Mouse (Mus musculus) liver, adult 2 months (tissue): ENCODE measurements around the gene Klk8. TPM values are rescaled to one million over a fixed set of nuclear protein-coding genes. Genes with fewer than 3 reads are reported as not detected.

Experiments used
- DNase-seq: peaks from one replicate; pipeline ENCODE4 v3.0.0-alpha.2; 2011; ENCODE audit warnings: low read depth, low spot score; ENCODE audit errors: extremely low read depth
- H3K27ac ChIP-seq: fragments of 200-500 bp; replicated peaks from 2 replicates; pipeline ENCODE4 v1.5.1; 2012; ENCODE audit warnings: low read depth, mild to moderate bottlenecking, control low read depth, inconsistent platforms, low read length; ENCODE audit not compliant: insufficient read depth
- H3K27me3 ChIP-seq: fragments of 200-500 bp; 2 replicates; pipeline ENCODE4 v1.6.1; 2012; ENCODE audit warnings: mild to moderate bottlenecking, moderate library complexity, low read length, inconsistent platforms; ENCODE audit not compliant: control insufficient read depth, insufficient read depth
- H3K36me3 ChIP-seq: fragments of 200-500 bp; 2 replicates; pipeline ENCODE4 v1.6.1; 2012; ENCODE audit warnings: low read length, inconsistent platforms; ENCODE audit not compliant: control insufficient read depth, insufficient read depth
- H3K4me1 ChIP-seq: fragments of 200-500 bp; 2 replicates; pipeline ENCODE4 v1.6.1; 2011; ENCODE audit warnings: low read length; ENCODE audit not compliant: control insufficient read depth, insufficient read depth
- H3K4me3 ChIP-seq: fragments of 200-500 bp; 2 replicates; pipeline ENCODE4 v1.5.1; 2011; ENCODE audit warnings: low read depth, mild to moderate bottlenecking, control low read depth, low read length, moderate library complexity; ENCODE audit not compliant: insufficient read depth
- H3K79me2 ChIP-seq: fragments of 200-500 bp; 2 replicates; pipeline ENCODE4 v1.6.1; 2012; ENCODE audit warnings: inconsistent platforms, mild to moderate bottlenecking, low read length, moderate library complexity; ENCODE audit not compliant: control insufficient read depth, insufficient read depth
- H3K9ac ChIP-seq: fragments of 200-500 bp; 2 replicates; pipeline ENCODE4 v1.6.1; 2012; ENCODE audit warnings: low read depth, mild to moderate bottlenecking, control low read depth, inconsistent platforms, low read length
- CTCF ChIP-seq: fragments of 200-500 bp; IDR thresholded peaks from 2 replicates; pipeline ENCODE4 v1.5.1; 2011; ENCODE audit warnings: low read depth, low read length, control low read depth
- POLR2A ChIP-seq: fragments of 200-500 bp; IDR thresholded peaks from 2 replicates; pipeline ENCODE4 v1.6.1; 2011; ENCODE audit warnings: low read length, control low read depth; ENCODE audit not compliant: insufficient read depth; ENCODE audit errors: extremely low read depth
- WGBS: fragments of 180-500 bp; shearing (Covaris S2); methylation state at CpG from one replicate; pipeline ENCODE4 v1.1.7; 2018; 5-methylcytosine and 5-hydroxymethylcytosine counted together
- polyA plus RNA-seq: library from polyadenylated mRNA; depleted of rRNA; stranded (reverse); fragments of >200 nt; gene quantifications from 2 replicates; pipeline ENCODE4 v1.2.3, GENCODE M21; 2012
- total RNA-seq: library from RNA; depleted of rRNA; stranded (reverse); fragments of >200 nt; gene quantifications from 2 replicates; pipeline ENCODE4 v1.2.3, GENCODE M21; 2014

The Klk8 gene
- total and polyA plus RNA-seq, 2 experiments, result 0.31 to 0.65 TPM

- Histone ChIP-seq H3K4me3 (no peak overlapping the region), H3K27me3 (0 out of 2 replicates have a peak, but pooled peaks cover 3% of the 10 kb centered on the region), H3K27ac (no peak overlapping the region), H3K9ac (no peak overlapping the region), H3K36me3 (no peaks in the 10 kb centered on the region), H3K4me1 (no peaks in the 10 kb centered on the region), H3K79me2 (no peaks in the 10 kb centered on the region)
- DNase-seq, result no peak
- no peak for TF ChIP-seq POLR2A
- TF ChIP-seq CTCF, result no peak
- WGBS, result 28% methylated on average over 13 of the region's 13 CpGs
Measured at GRCm38 (mm10) chr7:43797844-43798462, 576 bp downstream of the Klk8 start.

GRCm38 (mm10) chr7:43799876-43800275 lies 2.5 kb downstream of the Klk8 start:
- Histone ChIP-seq H3K27me3 (0 out of 2 replicates have a peak, but pooled peaks cover 3% of the 10 kb centered on the region), H3K36me3 (no peaks in the 10 kb centered on the region), H3K4me1 (no peaks in the 10 kb centered on the region), H3K79me2 (no peaks in the 10 kb centered on the region), H3K4me3 (no peak overlapping the region), H3K9ac (no peak overlapping the region), H3K27ac (no peak overlapping the region)
- 75% methylated on average over 7 of the region's 7 CpGs for WGBS
- no peak for TF ChIP-seq CTCF
- TF ChIP-seq POLR2A, result no peak
- DNase-seq, result no peak

- Histone ChIP-seq H3K4me1 (no peaks in the 10 kb centered on the region), H3K79me2 (no peaks in the 10 kb centered on the region)
Measured at GRCm38 (mm10) chr7:43810994-43811393, 13.6 kb downstream of the Klk8 start, which contains the start of gene Klk7. Gene Klk7, plus strand, starts transcription at chr7:43811294.

GRCm38 (mm10) chr7:43815211-43815610 lies 17.8 kb downstream of the Klk8 start:
- no peaks in the 10 kb centered on the region for H3K36me3 ChIP-seq
- no peak overlapping the region for H3K27ac ChIP-seq
- H3K9ac ChIP-seq, result no peak overlapping the region
- H3K79me2 ChIP-seq, result no peaks in the 10 kb centered on the region
- H3K27me3 ChIP-seq, result no peaks in the 10 kb centered on the region; the same call in 1 of the 2 replicates
- H3K4me3 ChIP-seq, result no peak overlapping the region
- no peaks in the 10 kb centered on the region for H3K4me1 ChIP-seq
- DNase-seq, result no peak
- no peak for TF ChIP-seq CTCF
- no peak for TF ChIP-seq POLR2A
- WGBS, result 78% methylated on average over 7 of the region's 7 CpGs

More at GRCm38 (mm10) chr7:43810994-43811393, 13.6 kb downstream of the Klk8 start, which contains the start of gene Klk7:
- no peak for DNase-seq
- Histone ChIP-seq H3K27ac (no peak within 1 kb of the TSS), H3K9ac (no peak within 1 kb of the TSS), H3K27me3 (no peaks in the 10 kb centered on the region), H3K4me3 (no peak within 1 kb of the TSS), H3K36me3 (no peaks in the 10 kb centered on the region)
- TF ChIP-seq POLR2A (no peak), CTCF (no peak)
- WGBS, result 52% methylated on average over 5 of the region's 5 CpGs

- Histone ChIP-seq H3K27ac (no peak overlapping the region), H3K4me1 (no peaks in the 10 kb centered on the region), H3K27me3 (no peaks in the 10 kb centered on the region; the same call in 1 of the 2 replicates), H3K79me2 (no peaks in the 10 kb centered on the region), H3K36me3 (no peaks in the 10 kb centered on the region), H3K4me3 (no peak overlapping the region), H3K9ac (no peak overlapping the region)
- no peak for DNase-seq
- TF ChIP-seq POLR2A, result no peak
- TF ChIP-seq CTCF, result no peak
Measured at GRCm38 (mm10) chr7:43816746-43817145, 19.4 kb downstream of the Klk8 start.

GRCm38 (mm10) chr7:43821581-43821980 lies 24.2 kb downstream of the Klk8 start:
- H3K27ac ChIP-seq, result no peak overlapping the region
- no peak overlapping the region for H3K4me3 ChIP-seq
- H3K79me2 ChIP-seq, result no peaks in the 10 kb centered on the region
- 82% methylated on average over 7 of the region's 7 CpGs for WGBS
- H3K4me1 ChIP-seq, result no peaks in the 10 kb centered on the region
- DNase-seq, result no peak
- no peak overlapping the region for H3K9ac ChIP-seq
- TF ChIP-seq POLR2A, result no peak
- no peak for TF ChIP-seq CTCF
- no peaks in the 10 kb centered on the region; the same call in 1 of the 2 replicates for H3K27me3 ChIP-seq
- no peaks in the 10 kb centered on the region for H3K36me3 ChIP-seq
